ENCODE assay signal across 21 mouse cellular contexts in the genomic region with DNA sequence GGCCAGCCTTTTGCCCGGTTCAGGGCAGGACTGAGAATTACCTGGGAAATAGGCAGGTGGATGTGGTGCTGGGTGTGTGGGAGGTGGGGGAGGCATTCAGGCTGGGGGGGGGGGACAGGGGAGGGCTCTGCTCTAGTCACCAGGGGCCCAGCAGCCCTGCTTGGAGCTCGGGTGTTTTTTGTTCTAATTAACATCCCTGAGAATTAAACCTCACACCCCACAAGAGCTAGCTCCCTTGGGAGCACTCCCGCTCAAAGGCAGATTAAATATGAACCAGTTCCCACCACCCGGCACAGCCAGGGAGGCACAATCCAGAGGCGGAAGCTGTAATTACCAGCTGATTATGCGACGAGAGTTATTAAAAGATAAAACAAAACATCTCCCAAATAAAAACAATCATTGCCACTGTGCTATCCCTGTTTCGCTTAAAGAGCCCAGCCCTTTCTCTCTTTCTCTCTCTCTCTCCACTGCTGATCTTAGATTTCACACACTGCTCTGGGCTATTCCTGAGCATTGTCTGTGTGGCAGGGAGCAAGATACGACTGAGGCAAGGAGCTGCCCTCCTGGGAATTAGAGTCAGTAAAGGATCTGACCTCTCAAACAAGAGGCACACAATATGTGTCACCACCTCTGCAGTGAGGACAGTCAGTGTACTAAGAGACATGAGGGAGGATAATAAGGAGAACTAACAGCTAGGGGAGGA.
A peak's percentile ranks its signal among the peaks of the same experiment; 100 is the strongest.
DNase-seq lines count a peak whose midpoint lies in the region; ATAC-seq and TF ChIP-seq lines count a peak whose summit lies in the region.
"Had no signal": no experiment of that assay in that cellular context is flagged by ENCODE, and none has a peak within 500 bp of the region (broad histone marks: within the 10 kb centered on the region; RNA-seq: fewer than 3 reads in every experiment).

No protein-coding gene starts in this region.

- H3K36me3 ChIP-seq in hindbrain, embryonic 11.5 days (ENCODE audit: control insufficient read depth, insufficient read depth, low read length) = no peaks in the 10 kb centered on the region
- no peaks in the 10 kb centered on the region for H3K36me3 ChIP-seq in hindbrain, embryonic 16.5 days (ENCODE audit: control insufficient read depth, insufficient read depth, low read length)
- H3K36me3 ChIP-seq in hindbrain, embryonic 13.5 days = no peaks in the 10 kb centered on the region
- H3K36me3 ChIP-seq in midbrain, embryonic 12.5 days = no peaks in the 10 kb centered on the region
- H3K36me3 ChIP-seq in neural tube, embryonic 15.5 days = no peaks in the 10 kb centered on the region
- H3K36me3 ChIP-seq: embryonic facial prominence, embryonic 15.5 days; limb, embryonic 15.5 days had no signal

- no peak for TF ChIP-seq CTCF in lung, adult 2 months (IDR thresholded peaks at IDR 0.05; ENCODE audit: insufficient read depth, low read length)

- H3K9ac ChIP-seq in hindbrain, embryonic 11.5 days (ENCODE audit: low read depth, low read length) = no peak overlapping the region
- no peak overlapping the region for H3K9ac ChIP-seq in hindbrain, embryonic 16.5 days (ENCODE audit: low read depth, low read length)
- no peak overlapping the region for H3K9ac ChIP-seq in hindbrain, embryonic 13.5 days
- H3K9ac ChIP-seq in midbrain, embryonic 12.5 days (replicated peaks) = no peak overlapping the region
- H3K9ac ChIP-seq in neural tube, embryonic 15.5 days (replicated peaks) = no peak overlapping the region
- H3K9ac ChIP-seq: embryonic facial prominence, embryonic 15.5 days; limb, embryonic 15.5 days had no signal

- no peak for TF ChIP-seq POLR2A in lung, adult 2 months (IDR thresholded peaks at IDR 0.05; ENCODE audit: borderline replicate concordance, extremely low read depth, low read depth, low read length)

- no peaks in the 10 kb centered on the region for H3K9me3 ChIP-seq in hindbrain, embryonic 11.5 days (ENCODE audit: control insufficient read depth, low read length)
- H3K9me3 ChIP-seq in hindbrain, embryonic 16.5 days (ENCODE audit: control insufficient read depth, low read length) = no peaks in the 10 kb centered on the region
- no peaks in the 10 kb centered on the region for H3K9me3 ChIP-seq in hindbrain, embryonic 13.5 days
- H3K9me3 ChIP-seq in midbrain, embryonic 12.5 days = 0 out of 2 replicates have a peak, but pooled peaks cover 4% of the 10 kb centered on the region
- no peaks in the 10 kb centered on the region for H3K9me3 ChIP-seq in neural tube, embryonic 15.5 days (replicated peaks)
- H3K9me3 ChIP-seq: embryonic facial prominence, embryonic 15.5 days; limb, embryonic 15.5 days had no signal

- H3K27me3 ChIP-seq in hindbrain, embryonic 11.5 days (ENCODE audit: control insufficient read depth, insufficient read depth, low read length) = no peaks in the 10 kb centered on the region
- H3K27me3 ChIP-seq in hindbrain, embryonic 16.5 days (replicated peaks; ENCODE audit: control insufficient read depth, insufficient read depth, low read length) = peaks cover 4% of the 10 kb centered on the region; the same call in 1 of the 2 replicates
- H3K27me3 ChIP-seq in hindbrain, embryonic 13.5 days = 0 out of 2 replicates have a peak, but pooled peaks cover 3% of the 10 kb centered on the region
- H3K27me3 ChIP-seq in midbrain, embryonic 12.5 days = no peaks in the 10 kb centered on the region
- no peaks in the 10 kb centered on the region for H3K27me3 ChIP-seq in neural tube, embryonic 15.5 days (replicated peaks)

- DNase-seq in hindbrain, embryonic 11.5 days (ENCODE audit: low spot score) = peak; percentile 12
- DNase-seq in cerebellum, adult 11-12 months = no peak
- DNase-seq in lung, adult 2 months = no peak
- DNase-seq in liver = no peak
- DNase-seq: B cell, adult 2 months; cerebellum, adult 9-11 months; heart, postnatal 10 days; kidney, adult 18-20 months; lung, postnatal 10 days; right cerebral cortex, adult 18-20 months; thymus, postnatal 14 days had no signal

- H3K27ac ChIP-seq in hindbrain, embryonic 11.5 days (ENCODE audit: low read depth, low read length) = no peak overlapping the region
- H3K27ac ChIP-seq in hindbrain, embryonic 16.5 days (ENCODE audit: low read depth, low read length) = no peak overlapping the region
- peak overlapping the region; percentile 40; the same call in 1 of the 2 replicates for H3K27ac ChIP-seq in hindbrain, embryonic 13.5 days
- H3K27ac ChIP-seq in midbrain, embryonic 12.5 days (replicated peaks) = peak overlapping the region; percentile 61
- H3K27ac ChIP-seq in neural tube, embryonic 15.5 days (replicated peaks) = peak overlapping the region; percentile 45; the same call in 1 of the 2 replicates
- H3K27ac ChIP-seq: embryonic facial prominence, embryonic 15.5 days; kidney, postnatal 0 days; limb, embryonic 15.5 days; stomach, postnatal 0 days had no signal

- H3K4me1 ChIP-seq in hindbrain, embryonic 11.5 days (replicated peaks; ENCODE audit: control insufficient read depth, insufficient read depth, low read length) = no peaks in the 10 kb centered on the region
- H3K4me1 ChIP-seq in hindbrain, embryonic 16.5 days (ENCODE audit: control insufficient read depth, insufficient read depth, low read depth, low read length) = peaks cover 7% of the 10 kb centered on the region
- peaks cover 14% of the 10 kb centered on the region for H3K4me1 ChIP-seq in hindbrain, embryonic 13.5 days (replicated peaks)
- H3K4me1 ChIP-seq in midbrain, embryonic 12.5 days = peaks cover 10% of the 10 kb centered on the region
- peaks cover 10% of the 10 kb centered on the region for H3K4me1 ChIP-seq in neural tube, embryonic 15.5 days
- H3K4me1 ChIP-seq in lung, adult 2 months (ENCODE audit: control insufficient read depth, insufficient read depth, low read length) = no peaks in the 10 kb centered on the region
- H3K4me1 ChIP-seq: embryonic facial prominence, embryonic 15.5 days had no signal

- 0 out of 2 replicates have a peak, but pooled peaks have one; percentile 12 for ATAC-seq in hindbrain, embryonic 11.5 days (ENCODE audit: low FRiP score)
- ATAC-seq in hindbrain, embryonic 16.5 days = no peak
- 0 out of 2 replicates have a peak, but pooled peaks have one; percentile 28 for ATAC-seq in hindbrain, embryonic 13.5 days (ENCODE audit: low FRiP score)
- ATAC-seq in midbrain, embryonic 12.5 days (ENCODE audit: low FRiP score, low read depth) = no peak
- ATAC-seq in neural tube, embryonic 15.5 days (ENCODE audit: low FRiP score) = peak; percentile 61

- H3K4me3 ChIP-seq in hindbrain, embryonic 11.5 days (ENCODE audit: low read depth, low read length) = no peak overlapping the region
- no peak overlapping the region for H3K4me3 ChIP-seq in hindbrain, embryonic 16.5 days (ENCODE audit: low read length)
- H3K4me3 ChIP-seq in hindbrain, embryonic 13.5 days = no peak overlapping the region
- no peak overlapping the region for H3K4me3 ChIP-seq in midbrain, embryonic 12.5 days
- no peak overlapping the region for H3K4me3 ChIP-seq in neural tube, embryonic 15.5 days (replicated peaks)
- no peak overlapping the region for H3K4me3 ChIP-seq in lung, adult 2 months (replicated peaks; ENCODE audit: extremely low read depth, low read depth, low read length)
- H3K4me3 ChIP-seq: embryonic facial prominence, embryonic 15.5 days; limb, embryonic 15.5 days; myocyte had no signal

- WGBS in hindbrain, embryonic 11.5 days = 54% methylated on average over 9 of the region's 9 CpGs
- 27% methylated on average over 9 of the region's 9 CpGs for WGBS in hindbrain, embryonic 16.5 days
- 28% methylated on average over 9 of the region's 9 CpGs for WGBS in hindbrain, embryonic 13.5 days
- WGBS in midbrain, embryonic 12.5 days = 39% methylated on average over 9 of the region's 9 CpGs
- 22% methylated on average over 9 of the region's 9 CpGs for WGBS in neural tube, embryonic 15.5 days
- 46% methylated on average over 9 of the region's 9 CpGs for WGBS in lung, adult 2 months

- no peak overlapping the region for H3K4me2 ChIP-seq in hindbrain, embryonic 11.5 days (replicated peaks; ENCODE audit: low read depth, low read length)
- H3K4me2 ChIP-seq in hindbrain, embryonic 16.5 days (ENCODE audit: low read length) = no peak overlapping the region
- H3K4me2 ChIP-seq in hindbrain, embryonic 13.5 days = no peak overlapping the region
- no peak overlapping the region for H3K4me2 ChIP-seq in midbrain, embryonic 12.5 days (replicated peaks)
- peak overlapping the region; percentile 11 for H3K4me2 ChIP-seq in neural tube, embryonic 15.5 days
- H3K4me2 ChIP-seq: embryonic facial prominence, embryonic 15.5 days; heart, embryonic 11.5 days; limb, embryonic 15.5 days had no signal

Comparison
In these comparisons a context has a peak if more than half of its experiments do, and no peak if none do; other contexts are left out.
1. ATAC-seq: peak in hindbrain, embryonic 11.5 days (single experiment), hindbrain, embryonic 13.5 days (single experiment) and neural tube, embryonic 15.5 days (single experiment); none in hindbrain, embryonic 16.5 days (single experiment) and midbrain, embryonic 12.5 days (single experiment).
2. H3K27ac ChIP-seq: peak in hindbrain, embryonic 13.5 days (single experiment), midbrain, embryonic 12.5 days (single experiment) and neural tube, embryonic 15.5 days (single experiment); none in hindbrain, embryonic 11.5 days (single experiment) and hindbrain, embryonic 16.5 days (single experiment).